Mouse (Mus musculus) neural tube, embryonic 13.5 days (tissue): ENCODE results near the gene Grap. TPM values are rescaled to one million over a fixed set of nuclear protein-coding genes. Genes with fewer than 3 reads are reported as not detected.

Experiments
- ATAC-seq: fragments of 200-750 bp; cut with Nextera tagmentation; 2 replicates; pipeline ENCODE4 v1.8.0; 2017; ENCODE audit warnings: low read depth, mild to moderate bottlenecking, moderate TSS enrichment, moderate library complexity
- H3K27ac ChIP-seq: fragments of 300-500 bp; sonication (generic); replicated peaks from 2 replicates; pipeline ENCODE4 v1.5.1; 2015; ENCODE audit warnings: moderate library complexity, mild to moderate bottlenecking, inconsistent platforms
- H3K27me3 ChIP-seq: fragments of 300-500 bp; sonication (generic); 2 replicates; pipeline ENCODE4 v1.6.1; 2015; ENCODE audit warnings: mild to moderate bottlenecking, inconsistent platforms
- H3K36me3 ChIP-seq: fragments of 300-500 bp; sonication (generic); 2 replicates; pipeline ENCODE4 v1.6.1; 2015; ENCODE audit warnings: mild to moderate bottlenecking, inconsistent platforms
- H3K4me1 ChIP-seq: fragments of 300-500 bp; sonication (generic); replicated peaks from 2 replicates; pipeline ENCODE4 v1.6.1; 2015; ENCODE audit warnings: inconsistent platforms
- H3K4me2 ChIP-seq: fragments of 300-500 bp; sonication (generic); 2 replicates; pipeline ENCODE4 v1.6.1; 2015; ENCODE audit warnings: inconsistent platforms, mild to moderate bottlenecking, moderate library complexity
- H3K4me3 ChIP-seq: fragments of 300-500 bp; sonication (generic); 2 replicates; pipeline ENCODE4 v1.5.1; 2015; ENCODE audit warnings: mild to moderate bottlenecking, inconsistent platforms
- H3K9ac ChIP-seq: fragments of 300-500 bp; sonication (generic); 2 replicates; pipeline ENCODE4 v1.6.1; 2015; ENCODE audit warnings: moderate library complexity, mild to moderate bottlenecking, inconsistent platforms
- H3K9me3 ChIP-seq: fragments of 300-500 bp; sonication (generic); 2 replicates; pipeline ENCODE4 v1.6.1; 2016; ENCODE audit warnings: inconsistent platforms
- WGBS: fragments of 180-500 bp; shearing (Covaris S2); methylation state at CpG from one replicate; pipeline ENCODE4 v1.1.7; 2015; 5-methylcytosine and 5-hydroxymethylcytosine counted together
- polyA plus RNA-seq: library from polyadenylated mRNA; unstranded; fragments of >200 nt; fragmentation: Nextera tagmentation; extraction: Ambion mirVana; gene quantifications from 2 replicates; pipeline ENCODE4 v1.2.1, GENCODE M21; 2015

Gene Grap
- polyA plus RNA-seq, 1 experiment from 2014 or later, result 9.5 TPM

GRCm38 (mm10) chr11:61705581-61705980, 52.5 kb downstream of the Grap start:
- Histone ChIP-seq H3K4me2 (no peak overlapping the region), H3K4me1 (peaks cover 5% of the 10 kb centered on the region), H3K27ac (no peak overlapping the region), H3K9ac (no peak overlapping the region), H3K4me3 (no peak overlapping the region), H3K27me3 (no peaks in the 10 kb centered on the region), H3K36me3 (no peaks in the 10 kb centered on the region), H3K9me3 (no peaks in the 10 kb centered on the region)
- 78% methylated on average over 2 of the region's 2 CpGs for WGBS
- ATAC-seq, result no peak

- 76% methylated on average over 4 of the region's 4 CpGs for WGBS
- H3K4me2 ChIP-seq, result no peak overlapping the region
- no peak for ATAC-seq
Observed at GRCm38 (mm10) chr11:61706232-61706631, 53.2 kb downstream of the Grap start.

GRCm38 (mm10) chr11:61708928-61709327, 55.9 kb downstream of the Grap start:
- 65% methylated on average over 3 of the region's 3 CpGs for WGBS
- no peak for ATAC-seq
- Histone ChIP-seq H3K9ac (peak overlapping the region; percentile 17; the same call in 1 of the 2 replicates), H3K4me2 (no peak overlapping the region), H3K9me3 (no peaks in the 10 kb centered on the region), H3K4me3 (no peak overlapping the region), H3K36me3 (no peaks in the 10 kb centered on the region), H3K4me1 (no peaks in the 10 kb centered on the region), H3K27me3 (no peaks in the 10 kb centered on the region), H3K27ac (no peak overlapping the region)

More at GRCm38 (mm10) chr11:61706232-61706631, 53.2 kb downstream of the Grap start:
- H3K9me3 ChIP-seq, result no peaks in the 10 kb centered on the region
- H3K9ac ChIP-seq, result no peak overlapping the region
- no peaks in the 10 kb centered on the region for H3K27me3 ChIP-seq
- H3K4me1 ChIP-seq, result 0 out of 2 replicates have a peak, but pooled peaks cover 3% of the 10 kb centered on the region
- H3K27ac ChIP-seq, result no peak overlapping the region
- no peaks in the 10 kb centered on the region for H3K36me3 ChIP-seq
- no peak overlapping the region for H3K4me3 ChIP-seq

- no peak overlapping the region for H3K4me2 ChIP-seq
- 46% methylated on average over 15 of the region's 15 CpGs for WGBS
- no peak overlapping the region for H3K4me3 ChIP-seq
- no peak overlapping the region for H3K27ac ChIP-seq
- no peaks in the 10 kb centered on the region for H3K36me3 ChIP-seq
- H3K27me3 ChIP-seq, result no peaks in the 10 kb centered on the region
- no peak overlapping the region for H3K9ac ChIP-seq
- no peak for ATAC-seq
- H3K9me3 ChIP-seq, result no peaks in the 10 kb centered on the region
- H3K4me1 ChIP-seq, result peaks cover 8% of the 10 kb centered on the region
Observed at GRCm38 (mm10) chr11:61713157-61713855, 60.2 kb downstream of the Grap start.

GRCm38 (mm10) chr11:61714346-61715117, 61.5 kb downstream of the Grap start:
- H3K4me1 ChIP-seq, result peaks cover 11% of the 10 kb centered on the region
- peak overlapping the region; percentile 32; the same call in 1 of the 2 replicates for H3K9ac ChIP-seq
- ATAC-seq, result peak; percentile 95
- no peaks in the 10 kb centered on the region for H3K36me3 ChIP-seq
- WGBS, result 48% methylated on average over 11 of the region's 11 CpGs
- H3K9me3 ChIP-seq, result no peaks in the 10 kb centered on the region
- no peak overlapping the region for H3K4me2 ChIP-seq
- H3K27ac ChIP-seq, result no peak overlapping the region
- no peaks in the 10 kb centered on the region for H3K27me3 ChIP-seq
- H3K4me3 ChIP-seq, result no peak overlapping the region

GRCm38 (mm10) chr11:61715130-61715529, 62.1 kb downstream of the Grap start:
- Histone ChIP-seq H3K4me2 (no peak overlapping the region), H3K4me3 (no peak overlapping the region), H3K27me3 (no peaks in the 10 kb centered on the region), H3K27ac (no peak overlapping the region), H3K9ac (peak overlapping the region; percentile 32; the same call in 1 of the 2 replicates), H3K36me3 (no peaks in the 10 kb centered on the region), H3K4me1 (peaks cover 17% of the 10 kb centered on the region), H3K9me3 (no peaks in the 10 kb centered on the region)
- WGBS, result 61% methylated on average over 6 of the region's 6 CpGs
- ATAC-seq, result peak; percentile 48; the same call in 1 of the 2 replicates

- Histone ChIP-seq H3K9ac (no peak overlapping the region), H3K9me3 (no peaks in the 10 kb centered on the region), H3K27ac (no peak overlapping the region), H3K4me3 (no peak overlapping the region), H3K36me3 (no peaks in the 10 kb centered on the region), H3K4me1 (peaks cover 17% of the 10 kb centered on the region), H3K4me2 (no peak overlapping the region), H3K27me3 (no peaks in the 10 kb centered on the region)
- WGBS, result 75% methylated on average over 5 of the region's 5 CpGs
- ATAC-seq, result no peak
Observed at GRCm38 (mm10) chr11:61717990-61718389, 64.9 kb downstream of the Grap start.

GRCm38 (mm10) chr11:61719387-61719786, 66.3 kb downstream of the Grap start:
- H3K27ac ChIP-seq, result no peak overlapping the region

GRCm38 (mm10) chr11:61719826-61720225, 66.8 kb downstream of the Grap start:
- Histone ChIP-seq H3K4me3 (no peak overlapping the region), H3K36me3 (no peaks in the 10 kb centered on the region), H3K9ac (no peak overlapping the region), H3K4me1 (peaks cover 15% of the 10 kb centered on the region), H3K4me2 (no peak overlapping the region), H3K27me3 (no peaks in the 10 kb centered on the region), H3K9me3 (no peaks in the 10 kb centered on the region), H3K27ac (no peak overlapping the region)
- 50% methylated on average over 8 of the region's 8 CpGs for WGBS
- ATAC-seq, result no peak

More at GRCm38 (mm10) chr11:61719387-61719786, 66.3 kb downstream of the Grap start:
- ATAC-seq, result no peak
- Histone ChIP-seq H3K4me2 (no peak overlapping the region), H3K9ac (no peak overlapping the region), H3K9me3 (no peaks in the 10 kb centered on the region), H3K27me3 (no peaks in the 10 kb centered on the region), H3K36me3 (no peaks in the 10 kb centered on the region), H3K4me1 (peaks cover 17% of the 10 kb centered on the region), H3K4me3 (no peak overlapping the region)
- 36% methylated on average over 3 of the region's 3 CpGs for WGBS

- Histone ChIP-seq H3K27me3 (no peaks in the 10 kb centered on the region), H3K4me1 (peaks cover 9% of the 10 kb centered on the region; the same call in 1 of the 2 replicates), H3K4me3 (no peak within 1 kb of the TSS), H3K9me3 (no peaks in the 10 kb centered on the region), H3K9ac (no peak within 1 kb of the TSS), H3K4me2 (no peak within 1 kb of the TSS), H3K27ac (no peak within 1 kb of the TSS), H3K36me3 (no peaks in the 10 kb centered on the region; the same call in 1 of the 2 replicates)
- no peak for ATAC-seq
- 88% methylated on average over 3 of the region's 3 CpGs for WGBS
Observed at GRCm38 (mm10) chr11:61720636-61721035, 67.6 kb downstream of the Grap start, which contains the start of gene Slc5a10. TSS of gene Slc5a10 (minus strand) at chr11:61720826.

- H3K9ac ChIP-seq, result no peak overlapping the region
- H3K9me3 ChIP-seq, result no peaks in the 10 kb centered on the region
- 65% methylated on average over 5 of the region's 5 CpGs for WGBS
- H3K27me3 ChIP-seq, result no peaks in the 10 kb centered on the region
- no peak overlapping the region for H3K4me3 ChIP-seq
- no peak for ATAC-seq
- H3K36me3 ChIP-seq, result peaks cover 10% of the 10 kb centered on the region
- H3K4me1 ChIP-seq, result peaks cover 9% of the 10 kb centered on the region; the same call in 1 of the 2 replicates
- no peak overlapping the region for H3K27ac ChIP-seq
- H3K4me2 ChIP-seq, result no peak overlapping the region
Observed at GRCm38 (mm10) chr11:61722077-61722476, 69.0 kb downstream of the Grap start.
